8 mouse cellular contexts compared by ENCODE assay signal in genomic region chr3:37976566-37976965, GRCm38 (mm10).
DNase-seq lines count a peak whose midpoint lies in the region; ATAC-seq and TF ChIP-seq lines count a peak whose summit lies in the region.

No protein-coding gene starts in this region.

- no peaks in the 10 kb centered on the region for H3K36me3 ChIP-seq in embryonic facial prominence, embryonic 13.5 days
- H3K36me3 ChIP-seq in heart, embryonic 13.5 days = no peaks in the 10 kb centered on the region

- 0 out of 2 replicates have a peak, but pooled peaks have one; percentile 7 for ATAC-seq in cerebellum, adult (ENCODE audit: insufficient number of reproducible peaks, low FRiP score, low TSS enrichment)
- no peak for ATAC-seq in embryonic facial prominence, embryonic 13.5 days (ENCODE audit: insufficient number of reproducible peaks, insufficient read depth, low FRiP score, low TSS enrichment, low read depth)
- no peak for ATAC-seq in heart, embryonic 13.5 days (ENCODE audit: extremely low read depth, insufficient number of reproducible peaks, low FRiP score, low TSS enrichment)

- peaks cover 5% of the 10 kb centered on the region; the same call in 1 of the 2 replicates for H3K27me3 ChIP-seq in embryonic facial prominence, embryonic 13.5 days
- peaks cover 6% of the 10 kb centered on the region; the same call in 1 of the 2 replicates for H3K27me3 ChIP-seq in heart, embryonic 13.5 days (replicated peaks)

- no peak for DNase-seq in cerebellum, adult 9-10 months
- DNase-seq in kidney, adult 9 months = peak; percentile 53
- DNase-seq in lung, adult 2 months = peak; percentile 55
- DNase-seq in retina, postnatal 1 day = peak; percentile 46
- DNase-seq in thymus, postnatal 4 days = no peak

- peak overlapping the region; percentile 11; the same call in 1 of the 2 replicates for H3K4me3 ChIP-seq in embryonic facial prominence, embryonic 13.5 days
- H3K4me3 ChIP-seq in heart, embryonic 13.5 days = peak overlapping the region; percentile 11; the same call in 1 of the 2 replicates
- H3K4me3 ChIP-seq in lung, adult 2 months (replicated peaks; ENCODE audit: extremely low read depth, low read depth, low read length) = no peak overlapping the region

- TF ChIP-seq POLR2A in lung, adult 2 months (IDR thresholded peaks at IDR 0.05; ENCODE audit: borderline replicate concordance, extremely low read depth, low read depth, low read length) = no peak

- H3K4me2 ChIP-seq in embryonic facial prominence, embryonic 13.5 days = peak overlapping the region; percentile 52
- peak overlapping the region; percentile 55 for H3K4me2 ChIP-seq in heart, embryonic 13.5 days

- H3K4me1 ChIP-seq in embryonic facial prominence, embryonic 13.5 days = peaks cover 36% of the 10 kb centered on the region
- H3K4me1 ChIP-seq in heart, embryonic 13.5 days = peaks cover 28% of the 10 kb centered on the region
- peaks cover 12% of the 10 kb centered on the region for H3K4me1 ChIP-seq in lung, adult 2 months (ENCODE audit: control insufficient read depth, insufficient read depth, low read length)

- peak overlapping the region; percentile 4; the same call in 1 of the 2 replicates for H3K27ac ChIP-seq in embryonic facial prominence, embryonic 13.5 days
- no peak overlapping the region for H3K27ac ChIP-seq in heart, embryonic 13.5 days (replicated peaks)

- no peak overlapping the region for H3K9ac ChIP-seq in embryonic facial prominence, embryonic 13.5 days
- 0 out of 2 replicates have a peak overlapping the region, but pooled peaks have one; percentile 24 for H3K9ac ChIP-seq in heart, embryonic 13.5 days

- no peak for TF ChIP-seq CTCF in lung, adult 2 months (IDR thresholded peaks at IDR 0.05; ENCODE audit: insufficient read depth, low read length)

- 18% methylated on average over 13 of the region's 13 CpGs for WGBS in embryonic facial prominence, embryonic 13.5 days
- WGBS in heart, embryonic 13.5 days = 37% methylated on average over 13 of the region's 13 CpGs
- 19% methylated on average over 13 of the region's 13 CpGs for WGBS in lung, adult 2 months

- no peaks in the 10 kb centered on the region for H3K9me3 ChIP-seq in embryonic facial prominence, embryonic 13.5 days
- no peaks in the 10 kb centered on the region for H3K9me3 ChIP-seq in heart, embryonic 13.5 days

Comparison
In these comparisons a context has a peak if more than half of its experiments do, and no peak if none do; other contexts are left out.
1. DNase-seq: peak in kidney, adult 9 months (single experiment), lung, adult 2 months (single experiment) and retina, postnatal 1 day (single experiment); none in cerebellum, adult 9-10 months (single experiment) and thymus, postnatal 4 days (single experiment).